Mouse (Mus musculus): Measurements from ENCODE around the gene Asap2. TPM values are rescaled to one million over a fixed set of nuclear protein-coding genes. Genes with fewer than 3 reads are reported as not detected.

Gene Asap2
- polyA plus RNA-seq, 2 experiments = 1.0 to 2.0 TPM

- TF ChIP-seq CTCF (IDR thresholded peaks at IDR 0.05; ENCODE audit: low read depth) (no peak), EP300 (IDR thresholded peaks at IDR 0.05; ENCODE audit: low read depth) (no peak)
- no peak for ATAC-seq (ENCODE audit: insufficient read depth)
- 62% methylated on average over 6 of the region's 7 CpGs for WGBS (ENCODE audit: insufficient replicate concordance)
- Histone ChIP-seq H3K27me3 (ENCODE audit: control insufficient read depth, insufficient read depth, low read length) (no peaks in the 10 kb centered on the region), H3K27ac (no peak overlapping the region), H3K9ac (replicated peaks) (no peak overlapping the region), H3K4me3 (ENCODE audit: insufficient read depth in 1 of 2, low read depth in 2 of 2, low read length in 2 of 2) (no peak overlapping the region), H3K4me2 (ENCODE audit: low read depth) (no peak overlapping the region), H3K36me3 (replicated peaks; ENCODE audit: control insufficient read depth, insufficient read depth, low read depth) (no peaks in the 10 kb centered on the region), H3K9me3 (ENCODE audit: control insufficient read depth, low read length) (no peaks in the 10 kb centered on the region), H3K4me1 (replicated peaks; ENCODE audit: control insufficient read depth in 2 of 2, insufficient read depth in 2 of 2, low read length in 1 of 2) (peaks cover 13 to 34% of the 10 kb centered on the region in 2 experiments)
- DNase-seq (ENCODE audit: low read depth in 3 of 3, low spot score in 3 of 3) = no peak
These were observed 169.0 kb downstream of the Asap2 start for GRCm38 (mm10) chr12:21159304-21159703.

DNA sequence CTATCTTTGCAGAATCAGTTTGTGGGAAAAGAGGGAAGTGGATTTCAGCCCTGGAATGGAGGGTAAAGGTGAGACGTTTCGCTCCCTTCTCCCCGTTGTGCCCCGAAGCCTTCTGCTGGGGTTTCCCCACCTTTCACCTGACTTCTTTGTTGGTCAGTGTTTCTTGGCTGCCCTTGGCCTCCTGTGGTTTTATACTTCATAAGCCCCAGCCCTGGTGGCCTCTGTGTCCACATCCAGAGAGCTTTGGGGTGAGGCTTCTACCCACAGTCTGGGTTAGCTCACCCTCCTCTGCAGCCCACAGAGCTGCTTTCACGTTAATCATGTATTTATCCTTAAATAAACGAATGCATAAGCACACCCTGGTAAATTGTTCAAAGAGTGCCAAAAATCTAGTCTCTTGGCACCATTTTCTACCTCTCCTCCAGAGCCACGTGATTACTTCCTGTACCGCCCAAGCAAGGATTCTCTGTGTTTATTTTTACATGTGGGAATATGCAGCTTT lies 170.1 kb downstream of the Asap2 start:
- Histone ChIP-seq H3K4me3 (ENCODE audit: insufficient read depth in 1 of 2, low read depth in 2 of 2, low read length in 2 of 2) (no peak overlapping the region), H3K27ac (no peak overlapping the region), H3K9me3 (ENCODE audit: control insufficient read depth, low read length) (no peaks in the 10 kb centered on the region), H3K36me3 (replicated peaks; ENCODE audit: control insufficient read depth, insufficient read depth, low read depth) (no peaks in the 10 kb centered on the region), H3K27me3 (ENCODE audit: control insufficient read depth, insufficient read depth, low read length) (no peaks in the 10 kb centered on the region), H3K4me1 (replicated peaks; ENCODE audit: control insufficient read depth in 2 of 2, insufficient read depth in 2 of 2, low read length in 1 of 2) (peaks cover 13 to 32% of the 10 kb centered on the region in 2 experiments), H3K9ac (replicated peaks) (no peak overlapping the region), H3K4me2 (ENCODE audit: low read depth) (no peak overlapping the region)
- TF ChIP-seq CTCF (IDR thresholded peaks at IDR 0.05; ENCODE audit: low read depth) (no peak), EP300 (IDR thresholded peaks at IDR 0.05; ENCODE audit: low read depth) (no peak)
- DNase-seq (ENCODE audit: low read depth in 3 of 3, low spot score in 3 of 3) (no peak), ATAC-seq (ENCODE audit: insufficient read depth) (no peak)
- 54% methylated on average over 8 of the region's 8 CpGs for WGBS (ENCODE audit: insufficient replicate concordance)

GRCm38 (mm10) chr12:21161841-21162240 lies 171.6 kb downstream of the Asap2 start:
- Histone ChIP-seq H3K27ac (peak overlapping the region; percentile 31), H3K9me3 (ENCODE audit: control insufficient read depth, low read length) (no peaks in the 10 kb centered on the region), H3K4me1 (replicated peaks; ENCODE audit: control insufficient read depth in 2 of 2, insufficient read depth in 2 of 2, low read length in 1 of 2) (peaks cover 13 to 33% of the 10 kb centered on the region in 2 experiments), H3K9ac (replicated peaks) (no peak overlapping the region), H3K4me3 (ENCODE audit: insufficient read depth in 1 of 2, low read depth in 2 of 2, low read length in 2 of 2) (no peak overlapping the region), H3K27me3 (ENCODE audit: control insufficient read depth, insufficient read depth, low read length) (no peaks in the 10 kb centered on the region), H3K4me2 (ENCODE audit: low read depth) (peak overlapping the region; percentile 32), H3K36me3 (replicated peaks; ENCODE audit: control insufficient read depth, insufficient read depth, low read depth) (no peaks in the 10 kb centered on the region)
- no peak for TF ChIP-seq CTCF (IDR thresholded peaks at IDR 0.05; ENCODE audit: low read depth)
- TF ChIP-seq EP300 (IDR thresholded peaks at IDR 0.05; ENCODE audit: low read depth) = peak; percentile 84
- peak; percentile 84 for ATAC-seq (ENCODE audit: insufficient read depth)
- DNase-seq (ENCODE audit: low read depth in 3 of 3, low spot score in 3 of 3) = peak; percentile 57 to 62 (median 62)
- WGBS (ENCODE audit: insufficient replicate concordance) = 24% methylated on average over 4 of the region's 4 CpGs

- WGBS (ENCODE audit: insufficient replicate concordance) = 67% methylated on average over 3 of the region's 3 CpGs
- no peak for DNase-seq (ENCODE audit: low read depth in 3 of 3, low spot score in 3 of 3)
- H3K27me3 ChIP-seq (ENCODE audit: control insufficient read depth, insufficient read depth, low read length) = no peaks in the 10 kb centered on the region
These were observed 173.4 kb downstream of the Asap2 start for GRCm38 (mm10) chr12:21163706-21164105.

DNA sequence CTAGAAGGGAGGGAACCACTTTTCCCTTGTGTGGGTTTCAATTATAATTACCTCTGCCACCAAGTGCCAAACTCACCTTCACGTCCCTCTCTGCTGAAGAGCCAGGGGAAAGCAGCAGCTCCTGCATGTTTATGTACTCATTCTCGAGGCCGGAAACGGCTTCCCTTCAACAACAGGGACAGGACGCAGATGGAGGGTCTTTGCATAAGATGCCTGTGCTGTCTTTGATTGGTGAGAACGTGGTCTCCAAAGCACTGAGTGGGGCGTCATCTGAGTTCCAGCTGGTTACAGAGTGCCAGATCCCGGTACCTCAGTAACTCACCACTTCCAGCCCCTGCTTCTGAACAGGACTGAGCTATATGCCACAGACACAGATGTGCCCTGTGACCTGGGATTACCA lies 174.0 kb downstream of the Asap2 start:
- Histone ChIP-seq H3K4me3 (ENCODE audit: insufficient read depth in 1 of 2, low read depth in 2 of 2, low read length in 2 of 2) (no peak overlapping the region), H3K9ac (replicated peaks) (no peak overlapping the region), H3K27me3 (ENCODE audit: control insufficient read depth, insufficient read depth, low read length) (no peaks in the 10 kb centered on the region), H3K27ac (no peak overlapping the region), H3K36me3 (replicated peaks; ENCODE audit: control insufficient read depth, insufficient read depth, low read depth) (no peaks in the 10 kb centered on the region), H3K9me3 (ENCODE audit: control insufficient read depth, low read length) (no peaks in the 10 kb centered on the region), H3K4me2 (ENCODE audit: low read depth) (no peak overlapping the region), H3K4me1 (replicated peaks; ENCODE audit: control insufficient read depth in 2 of 2, insufficient read depth in 2 of 2, low read length in 1 of 2) (peaks cover 18 to 41% of the 10 kb centered on the region in 2 experiments)
- 62% methylated on average over 8 of the region's 8 CpGs for WGBS (ENCODE audit: insufficient replicate concordance)
- DNase-seq (ENCODE audit: low read depth in 3 of 3, low spot score in 3 of 3) = no peak
- TF ChIP-seq EP300 (IDR thresholded peaks at IDR 0.05; ENCODE audit: low read depth) (no peak), CTCF (IDR thresholded peaks at IDR 0.05; ENCODE audit: low read depth) (no peak)
- no peak for ATAC-seq (ENCODE audit: insufficient read depth)

More at GRCm38 (mm10) chr12:21163706-21164105, 173.4 kb downstream of the Asap2 start:
- TF ChIP-seq CTCF (IDR thresholded peaks at IDR 0.05; ENCODE audit: low read depth) = no peak
- no peak for TF ChIP-seq EP300 (IDR thresholded peaks at IDR 0.05; ENCODE audit: low read depth)
- no peak overlapping the region for H3K4me2 ChIP-seq (ENCODE audit: low read depth)
- peaks cover 18 to 41% of the 10 kb centered on the region in 2 experiments for H3K4me1 ChIP-seq (replicated peaks; ENCODE audit: control insufficient read depth in 2 of 2, insufficient read depth in 2 of 2, low read length in 1 of 2)
- H3K36me3 ChIP-seq (replicated peaks; ENCODE audit: control insufficient read depth, insufficient read depth, low read depth) = no peaks in the 10 kb centered on the region
- ATAC-seq (ENCODE audit: insufficient read depth) = no peak
- no peak overlapping the region for H3K4me3 ChIP-seq (ENCODE audit: insufficient read depth in 1 of 2, low read depth in 2 of 2, low read length in 2 of 2)
- no peak overlapping the region for H3K9ac ChIP-seq (replicated peaks)
- no peaks in the 10 kb centered on the region for H3K9me3 ChIP-seq (ENCODE audit: control insufficient read depth, low read length)
- H3K27ac ChIP-seq = no peak overlapping the region
